Mouse (Mus musculus) thymus, adult 2 months (tissue): ENCODE measurements around the gene Epo.

Experiments used
- CTCF ChIP-seq: fragments of 200-500 bp; IDR thresholded peaks from 2 replicates; pipeline ENCODE4 v1.5.1; 2012; ENCODE audit warnings: mild to moderate bottlenecking, control low read depth, low read length, moderate library complexity, borderline replicate concordance; ENCODE audit not compliant: control insufficient read depth, poor library complexity, insufficient read depth; ENCODE audit errors: extremely low read depth
- POLR2A ChIP-seq: fragments of 200-500 bp; IDR thresholded peaks from 2 replicates; pipeline ENCODE4 v1.6.1; 2012; ENCODE audit warnings: mild to moderate bottlenecking, low read length, control low read depth, moderate library complexity; ENCODE audit not compliant: control insufficient read depth, poor library complexity, insufficient read depth; ENCODE audit errors: extremely low read depth

GRCm38 (mm10) chr5:137535318-137535717, 2.3 kb upstream of the Epo start:
- no peak for TF ChIP-seq POLR2A
- no peak for TF ChIP-seq CTCF
